Mouse (Mus musculus): Measurements from ENCODE around the gene Gdf11. TPM values are rescaled to one million over a fixed set of nuclear protein-coding genes. Genes with fewer than 3 reads are reported as not detected.

Gene Gdf11
- polyA plus RNA-seq, 1 experiment from 2014 or later = 6.3 TPM

DNA sequence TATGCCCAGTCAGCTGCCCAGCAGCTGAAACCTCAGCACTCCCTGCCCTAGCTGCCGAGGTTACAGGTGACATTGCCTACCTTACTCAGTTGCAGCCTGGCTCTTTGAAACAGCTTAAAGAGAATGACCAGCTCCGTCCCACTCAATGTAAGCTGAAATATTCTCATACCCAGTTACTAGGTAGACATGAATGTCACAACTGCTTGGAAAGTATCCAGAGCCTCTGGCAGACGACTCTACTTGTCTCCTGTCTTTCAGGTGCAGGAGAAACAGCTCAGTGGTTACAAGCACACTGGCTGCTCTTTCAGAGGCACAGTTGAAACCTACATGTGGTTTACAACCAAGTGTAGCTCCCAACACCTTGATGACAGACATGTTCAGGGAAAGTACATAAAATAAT, 21.2 kb downstream of the Gdf11 start:
- Histone ChIP-seq H3K27ac (ENCODE audit: low read depth, low read length) (no peak overlapping the region), H3K36me3 (ENCODE audit: control insufficient read depth, insufficient read depth, low read length) (peaks cover 38% of the 10 kb centered on the region)
- WGBS = 85% methylated on average over 3 of the region's 3 CpGs

DNA sequence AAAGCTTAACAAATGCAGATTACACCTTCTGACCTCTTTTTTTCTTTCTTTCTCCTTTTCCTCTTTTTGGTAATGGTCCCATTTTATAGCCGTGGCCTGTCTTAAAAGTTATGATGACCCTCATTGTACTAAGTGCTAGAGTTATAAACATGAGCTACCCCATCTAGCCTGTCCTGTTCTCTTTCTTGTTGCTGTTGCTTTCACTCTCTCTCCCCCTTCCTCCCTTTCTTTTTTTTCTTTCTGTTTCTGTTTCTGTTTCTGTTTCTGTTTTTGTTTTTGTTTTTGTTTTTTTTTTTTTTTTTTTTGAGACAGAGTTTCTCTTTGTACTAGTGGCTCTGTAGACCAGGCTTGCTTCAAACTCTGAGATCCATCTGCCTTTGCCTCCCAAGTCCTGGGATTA, 25.0 kb downstream of the Gdf11 start:
- no peaks in the 10 kb centered on the region for H3K4me1 ChIP-seq (ENCODE audit: control insufficient read depth, insufficient read depth, low read length)
- H3K27ac ChIP-seq (ENCODE audit: low read depth, low read length) = no peak overlapping the region
- H3K4me3 ChIP-seq (ENCODE audit: low read depth, low read length) = no peak overlapping the region
- peaks cover 25% of the 10 kb centered on the region for H3K36me3 ChIP-seq (ENCODE audit: control insufficient read depth, insufficient read depth, low read length)
- no peaks in the 10 kb centered on the region for H3K9me3 ChIP-seq (replicated peaks; ENCODE audit: control insufficient read depth, low read length)
- WGBS = 89% methylated on average over 1 of the region's 1 CpGs
- no peak overlapping the region for H3K9ac ChIP-seq (ENCODE audit: low read length)
- no peaks in the 10 kb centered on the region for H3K27me3 ChIP-seq (replicated peaks; ENCODE audit: control insufficient read depth, insufficient read depth, low read length)
- ATAC-seq (no peak), DNase-seq (ENCODE audit: low spot score) (no peak)
- H3K4me2 ChIP-seq (ENCODE audit: low read length) = no peak overlapping the region

More for the DNA sequence above, 21.2 kb downstream of the Gdf11 start:
- H3K4me2 ChIP-seq (ENCODE audit: low read length) = no peak overlapping the region
- ATAC-seq (no peak), DNase-seq (ENCODE audit: low spot score) (no peak)
- H3K9me3 ChIP-seq (replicated peaks; ENCODE audit: control insufficient read depth, low read length) = no peaks in the 10 kb centered on the region
- no peak overlapping the region for H3K4me3 ChIP-seq (ENCODE audit: low read depth, low read length)
- no peak overlapping the region for H3K9ac ChIP-seq (ENCODE audit: low read length)
- no peaks in the 10 kb centered on the region for H3K27me3 ChIP-seq (replicated peaks; ENCODE audit: control insufficient read depth, insufficient read depth, low read length)
- H3K4me1 ChIP-seq (ENCODE audit: control insufficient read depth, insufficient read depth, low read length) = no peaks in the 10 kb centered on the region

DNA sequence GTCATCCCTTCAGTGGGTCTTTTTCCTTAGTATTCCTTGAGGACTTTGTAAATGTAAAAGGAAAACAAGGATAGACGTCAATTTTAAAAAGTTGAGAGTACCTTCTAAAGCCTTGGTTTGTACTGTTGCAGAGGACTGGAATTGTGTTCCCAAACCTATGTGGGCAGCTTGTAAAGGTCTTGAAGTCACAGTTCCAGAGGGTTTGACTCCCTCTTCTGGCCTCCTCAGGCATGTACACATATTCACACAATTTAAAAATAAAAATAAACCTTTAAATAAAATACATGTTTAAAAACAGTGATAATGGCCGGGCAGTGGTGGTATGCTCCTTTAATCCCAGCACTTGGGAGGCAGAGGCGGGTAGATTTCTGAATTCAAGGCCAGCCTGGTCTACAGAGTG, 25.5 kb downstream of the Gdf11 start:
- H3K9me3 ChIP-seq (replicated peaks; ENCODE audit: control insufficient read depth, low read length) = no peaks in the 10 kb centered on the region
- DNase-seq (ENCODE audit: low spot score) (no peak), ATAC-seq (no peak)
- no peak overlapping the region for H3K4me2 ChIP-seq (ENCODE audit: low read length)
- no peak overlapping the region for H3K9ac ChIP-seq (ENCODE audit: low read length)
- H3K4me1 ChIP-seq (ENCODE audit: control insufficient read depth, insufficient read depth, low read length) = no peaks in the 10 kb centered on the region
- WGBS = 92% methylated on average over 3 of the region's 3 CpGs
- peaks cover 21% of the 10 kb centered on the region for H3K36me3 ChIP-seq (ENCODE audit: control insufficient read depth, insufficient read depth, low read length)
- no peak overlapping the region for H3K4me3 ChIP-seq (ENCODE audit: low read depth, low read length)
- no peak overlapping the region for H3K27ac ChIP-seq (ENCODE audit: low read depth, low read length)
- H3K27me3 ChIP-seq (replicated peaks; ENCODE audit: control insufficient read depth, insufficient read depth, low read length) = no peaks in the 10 kb centered on the region

DNA sequence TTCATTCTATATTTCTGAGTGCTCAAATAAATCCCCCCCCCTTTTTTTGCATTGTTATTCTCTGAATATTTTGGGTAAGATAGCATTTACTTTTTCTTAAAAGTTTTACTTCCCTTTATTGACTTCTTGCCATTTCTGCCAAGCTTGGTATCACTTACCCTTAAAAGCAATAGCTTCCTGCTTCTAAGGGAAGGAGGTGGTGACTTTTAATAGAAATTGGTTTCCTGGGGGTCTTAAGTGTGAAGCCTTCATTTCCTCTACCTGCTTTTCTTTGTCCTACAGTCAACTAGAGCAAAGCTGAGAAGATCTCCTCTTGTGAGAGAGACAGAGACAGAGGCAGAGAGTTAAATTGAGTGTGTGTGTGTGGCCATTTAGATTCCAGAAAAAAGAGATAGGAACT, 30.3 kb downstream of the Gdf11 start:
- Histone ChIP-seq H3K27me3 (replicated peaks; ENCODE audit: control insufficient read depth, insufficient read depth, low read length) (no peaks in the 10 kb centered on the region), H3K27ac (ENCODE audit: low read depth, low read length) (no peak overlapping the region), H3K4me2 (ENCODE audit: low read length) (no peak overlapping the region), H3K4me3 (ENCODE audit: low read depth, low read length) (no peak overlapping the region), H3K9ac (ENCODE audit: low read length) (no peak overlapping the region), H3K4me1 (ENCODE audit: control insufficient read depth, insufficient read depth, low read length) (no peaks in the 10 kb centered on the region), H3K36me3 (ENCODE audit: control insufficient read depth, insufficient read depth, low read length) (peaks cover 54% of the 10 kb centered on the region), H3K9me3 (replicated peaks; ENCODE audit: control insufficient read depth, low read length) (no peaks in the 10 kb centered on the region)
- DNase-seq (ENCODE audit: low spot score) (no peak), ATAC-seq (no peak)

DNA sequence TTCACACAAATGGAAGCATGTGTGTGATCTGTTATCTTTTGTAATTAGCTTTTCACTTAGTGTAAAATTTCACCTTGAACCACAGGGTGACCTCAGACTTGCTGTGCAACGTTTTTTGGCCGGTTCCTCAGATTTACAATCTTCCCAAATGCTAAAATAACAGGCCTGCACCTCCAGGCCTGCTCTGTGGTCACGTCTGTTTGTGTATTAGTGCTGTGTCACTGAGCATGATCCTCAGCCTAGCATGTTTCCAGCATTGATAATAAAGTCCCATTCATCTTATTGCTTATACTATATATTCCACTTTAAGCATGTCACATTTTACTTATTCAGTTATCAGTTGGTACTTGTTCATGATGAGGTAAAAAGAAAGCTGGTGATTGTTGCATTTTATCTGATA, 41.2 kb downstream of the Gdf11 start:
- WGBS = 74% methylated on average over 3 of the region's 3 CpGs
- no peak for DNase-seq (ENCODE audit: low spot score)
- Histone ChIP-seq H3K4me3 (ENCODE audit: low read depth, low read length) (no peak overlapping the region), H3K27ac (ENCODE audit: low read depth, low read length) (no peak overlapping the region), H3K9me3 (replicated peaks; ENCODE audit: control insufficient read depth, low read length) (no peaks in the 10 kb centered on the region), H3K27me3 (replicated peaks; ENCODE audit: control insufficient read depth, insufficient read depth, low read length) (no peaks in the 10 kb centered on the region), H3K4me1 (ENCODE audit: control insufficient read depth, insufficient read depth, low read length) (no peaks in the 10 kb centered on the region), H3K9ac (ENCODE audit: low read length) (no peak overlapping the region), H3K36me3 (ENCODE audit: control insufficient read depth, insufficient read depth, low read length) (peaks cover 51% of the 10 kb centered on the region), H3K4me2 (ENCODE audit: low read length) (no peak overlapping the region)
- ATAC-seq = no peak

DNA sequence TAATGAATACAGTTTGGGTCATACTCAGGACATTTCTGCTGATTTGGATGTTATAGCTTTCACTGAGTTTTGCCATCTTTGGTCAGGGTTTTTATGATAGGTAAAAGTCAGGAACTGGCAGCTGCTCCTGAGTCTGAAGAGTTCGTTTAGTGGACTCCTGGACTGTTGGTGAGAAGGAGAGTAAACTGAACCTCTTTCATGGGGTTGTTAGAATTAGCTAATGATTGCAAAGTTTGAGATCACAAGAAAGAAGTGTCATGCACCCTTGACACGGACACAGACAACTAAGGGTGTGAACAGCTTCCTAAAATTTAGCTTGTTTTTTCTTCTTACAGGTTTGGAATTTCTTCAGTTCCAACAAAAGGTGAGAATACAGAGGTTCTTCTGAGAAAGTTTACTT, 43.1 kb downstream of the Gdf11 start:
- Histone ChIP-seq H3K9ac (ENCODE audit: low read length) (no peak overlapping the region), H3K4me2 (ENCODE audit: low read length) (no peak overlapping the region), H3K4me1 (ENCODE audit: control insufficient read depth, insufficient read depth, low read length) (no peaks in the 10 kb centered on the region), H3K36me3 (ENCODE audit: control insufficient read depth, insufficient read depth, low read length) (peaks cover 54% of the 10 kb centered on the region), H3K27me3 (replicated peaks; ENCODE audit: control insufficient read depth, insufficient read depth, low read length) (no peaks in the 10 kb centered on the region), H3K27ac (ENCODE audit: low read depth, low read length) (no peak overlapping the region), H3K4me3 (ENCODE audit: low read depth, low read length) (no peak overlapping the region), H3K9me3 (replicated peaks; ENCODE audit: control insufficient read depth, low read length) (no peaks in the 10 kb centered on the region)
- ATAC-seq (no peak), DNase-seq (ENCODE audit: low spot score) (no peak)
- 74% methylated on average over 2 of the region's 2 CpGs for WGBS

DNA sequence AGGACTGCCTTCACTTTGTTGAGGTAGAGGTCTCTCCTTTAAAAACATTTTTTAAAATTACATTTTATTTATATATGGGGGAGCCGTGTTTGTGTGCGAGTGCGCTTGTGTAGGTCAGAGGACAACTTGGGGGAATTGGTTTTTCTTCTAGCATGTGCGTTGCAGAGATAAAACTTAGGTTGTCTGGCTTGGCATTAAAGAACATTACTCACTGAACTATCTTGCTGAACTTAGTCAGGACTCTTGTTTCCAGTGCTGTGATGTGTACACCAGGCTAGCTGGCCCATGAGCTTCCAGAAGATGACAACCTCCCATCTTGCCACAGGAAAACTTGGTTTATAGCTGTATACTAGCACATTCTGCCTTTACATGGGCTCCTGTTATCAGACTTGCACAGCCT, 44.9 kb downstream of the Gdf11 start:
- peaks cover 61% of the 10 kb centered on the region for H3K36me3 ChIP-seq (ENCODE audit: control insufficient read depth, insufficient read depth, low read length)
- no peak overlapping the region for H3K4me3 ChIP-seq (ENCODE audit: low read depth, low read length)
- no peak overlapping the region for H3K4me2 ChIP-seq (ENCODE audit: low read length)
- H3K4me1 ChIP-seq (ENCODE audit: control insufficient read depth, insufficient read depth, low read length) = no peaks in the 10 kb centered on the region
- no peak overlapping the region for H3K27ac ChIP-seq (ENCODE audit: low read depth, low read length)
- no peak for DNase-seq (ENCODE audit: low spot score)
- H3K27me3 ChIP-seq (replicated peaks; ENCODE audit: control insufficient read depth, insufficient read depth, low read length) = no peaks in the 10 kb centered on the region
- no peak overlapping the region for H3K9ac ChIP-seq (ENCODE audit: low read length)
- no peak for ATAC-seq
- WGBS = 96% methylated on average over 4 of the region's 4 CpGs
- H3K9me3 ChIP-seq (replicated peaks; ENCODE audit: control insufficient read depth, low read length) = no peaks in the 10 kb centered on the region

DNA sequence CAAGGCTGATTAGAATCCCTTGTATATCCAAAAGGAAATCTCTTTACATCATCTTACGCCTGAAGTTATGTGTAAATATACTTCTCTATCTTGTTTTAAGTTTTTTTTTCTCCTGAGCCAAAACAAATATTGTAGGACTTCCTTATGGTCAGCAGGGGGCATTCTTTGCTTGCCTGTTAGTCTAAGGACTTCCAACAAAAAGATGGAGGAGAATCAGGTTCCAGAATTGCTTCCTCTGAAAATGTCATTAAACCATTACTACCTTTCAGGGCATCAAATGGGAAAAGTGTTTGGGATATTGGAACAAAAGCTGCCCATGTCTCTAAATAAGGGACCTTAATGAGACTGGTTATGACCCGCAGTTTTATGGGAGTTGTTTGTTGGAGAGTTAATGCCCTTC, 46.0 kb downstream of the Gdf11 start:
- H3K4me2 ChIP-seq (ENCODE audit: low read length) = no peak overlapping the region
- no peaks in the 10 kb centered on the region for H3K4me1 ChIP-seq (ENCODE audit: control insufficient read depth, insufficient read depth, low read length)
- H3K27me3 ChIP-seq (replicated peaks; ENCODE audit: control insufficient read depth, insufficient read depth, low read length) = no peaks in the 10 kb centered on the region
- H3K9ac ChIP-seq (ENCODE audit: low read length) = no peak overlapping the region
- ATAC-seq (no peak), DNase-seq (ENCODE audit: low spot score) (peak; percentile 79)
- H3K36me3 ChIP-seq (ENCODE audit: control insufficient read depth, insufficient read depth, low read length) = peaks cover 67% of the 10 kb centered on the region
- H3K27ac ChIP-seq (ENCODE audit: low read depth, low read length) = no peak overlapping the region
- 35% methylated on average over 2 of the region's 2 CpGs for WGBS
- no peak overlapping the region for H3K4me3 ChIP-seq (ENCODE audit: low read depth, low read length)
- H3K9me3 ChIP-seq (replicated peaks; ENCODE audit: control insufficient read depth, low read length) = no peaks in the 10 kb centered on the region

DNA sequence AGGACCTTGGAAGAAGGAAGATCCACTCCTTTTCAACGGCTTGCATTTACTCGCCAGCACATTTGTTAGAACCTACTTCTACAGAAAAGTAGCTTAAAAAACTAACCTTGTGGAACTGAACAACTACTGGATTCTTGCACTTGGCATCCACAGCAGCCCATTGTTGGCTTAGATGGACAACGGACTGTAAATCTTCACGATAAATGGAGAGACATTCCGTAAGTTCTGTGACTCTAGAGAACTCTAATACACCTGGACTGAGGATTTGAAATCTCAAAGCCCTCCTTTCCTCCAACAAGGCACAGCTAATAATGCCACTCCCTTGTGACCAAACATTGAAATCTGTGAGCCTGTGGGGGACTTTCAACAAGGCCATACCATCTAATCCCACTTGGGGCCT, 48.3 kb downstream of the Gdf11 start:
- WGBS = 95% methylated on average over 5 of the region's 5 CpGs
- ATAC-seq (no peak), DNase-seq (ENCODE audit: low spot score) (no peak)
- no peak overlapping the region for H3K9ac ChIP-seq (ENCODE audit: low read length)
- H3K36me3 ChIP-seq (ENCODE audit: control insufficient read depth, insufficient read depth, low read length) = peaks cover 68% of the 10 kb centered on the region
- H3K4me1 ChIP-seq (ENCODE audit: control insufficient read depth, insufficient read depth, low read length) = no peaks in the 10 kb centered on the region
- no peaks in the 10 kb centered on the region for H3K9me3 ChIP-seq (replicated peaks; ENCODE audit: control insufficient read depth, low read length)
- no peak overlapping the region for H3K4me2 ChIP-seq (ENCODE audit: low read length)
- no peak overlapping the region for H3K4me3 ChIP-seq (ENCODE audit: low read depth, low read length)
- no peak overlapping the region for H3K27ac ChIP-seq (ENCODE audit: low read depth, low read length)
- no peaks in the 10 kb centered on the region for H3K27me3 ChIP-seq (replicated peaks; ENCODE audit: control insufficient read depth, insufficient read depth, low read length)

DNA sequence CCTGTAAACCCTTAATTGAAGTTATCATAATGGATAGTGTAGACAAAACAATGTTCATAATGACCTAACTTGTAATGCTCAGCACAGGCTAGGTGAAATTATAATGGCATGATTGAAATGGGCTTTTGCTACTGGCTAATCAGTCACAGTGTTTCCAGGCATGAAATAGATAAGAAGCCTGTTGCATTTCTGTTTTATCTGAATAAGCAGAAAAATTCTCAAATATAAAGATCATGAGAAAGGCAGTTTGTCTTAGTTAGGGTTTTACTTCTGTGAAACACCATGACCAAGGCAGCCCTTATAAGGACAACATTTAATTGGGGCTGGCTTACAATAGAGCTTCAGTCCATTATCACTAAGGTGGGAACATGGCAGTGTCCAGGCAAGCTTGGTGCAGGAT, 50.9 kb downstream of the Gdf11 start:
- no peak for DNase-seq (ENCODE audit: low spot score)
- H3K4me3 ChIP-seq (ENCODE audit: low read depth, low read length) = no peak overlapping the region
- H3K9me3 ChIP-seq (replicated peaks; ENCODE audit: control insufficient read depth, low read length) = no peaks in the 10 kb centered on the region
- no peak overlapping the region for H3K9ac ChIP-seq (ENCODE audit: low read length)
- H3K27ac ChIP-seq (ENCODE audit: low read depth, low read length) = no peak overlapping the region
- no peaks in the 10 kb centered on the region for H3K27me3 ChIP-seq (replicated peaks; ENCODE audit: control insufficient read depth, insufficient read depth, low read length)
- no peak for ATAC-seq
- H3K4me1 ChIP-seq (ENCODE audit: control insufficient read depth, insufficient read depth, low read length) = no peaks in the 10 kb centered on the region
- H3K36me3 ChIP-seq (ENCODE audit: control insufficient read depth, insufficient read depth, low read length) = peaks cover 74% of the 10 kb centered on the region
- no peak overlapping the region for H3K4me2 ChIP-seq (ENCODE audit: low read length)
